Mouse (Mus musculus) spleen, postnatal 0 days (tissue): ENCODE results near the gene Rps21. TPM values are rescaled to one million over a fixed set of nuclear protein-coding genes. Genes with fewer than 3 reads are reported as not detected.

Source experiments
- polyA plus RNA-seq: library from polyadenylated mRNA; unstranded; fragments of >200 nt; fragmentation: Nextera tagmentation; extraction: Ambion mirVana; gene quantifications from 2 replicates; pipeline ENCODE4 v1.2.1, GENCODE M21; 2015

The Rps21 gene
- polyA plus RNA-seq, result 829 and 881 TPM in 2 replicates

DNA sequence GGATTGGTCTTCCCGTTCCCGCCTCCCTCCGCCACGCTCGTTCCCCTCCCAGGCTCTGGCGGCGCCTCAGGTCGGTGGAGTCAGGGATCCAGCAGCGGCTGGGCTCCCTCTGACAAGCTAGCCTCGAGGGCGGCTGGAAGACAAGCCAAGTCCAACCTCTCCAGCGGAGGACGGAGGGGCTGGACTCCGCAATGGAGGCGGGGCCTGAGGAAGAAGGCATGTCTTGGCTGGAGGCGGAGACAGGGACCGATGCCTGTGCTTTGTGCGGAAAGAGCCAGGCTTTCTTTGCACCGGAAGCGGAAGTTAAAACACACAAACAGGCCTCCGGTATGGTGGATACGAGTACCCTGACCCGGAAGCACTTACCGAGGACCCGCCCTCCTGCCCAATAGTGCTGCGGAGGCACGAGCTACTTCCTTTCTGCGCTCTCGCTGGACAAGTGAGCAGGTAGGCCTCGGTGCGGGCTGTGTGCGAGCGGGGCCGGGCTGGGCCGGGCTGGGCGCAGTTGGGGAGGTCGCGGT lies at the start of gene Rps21:
Rps21 (plus strand) TSS at position 377 of the 521 bp plus-strand sequence.

DNA sequence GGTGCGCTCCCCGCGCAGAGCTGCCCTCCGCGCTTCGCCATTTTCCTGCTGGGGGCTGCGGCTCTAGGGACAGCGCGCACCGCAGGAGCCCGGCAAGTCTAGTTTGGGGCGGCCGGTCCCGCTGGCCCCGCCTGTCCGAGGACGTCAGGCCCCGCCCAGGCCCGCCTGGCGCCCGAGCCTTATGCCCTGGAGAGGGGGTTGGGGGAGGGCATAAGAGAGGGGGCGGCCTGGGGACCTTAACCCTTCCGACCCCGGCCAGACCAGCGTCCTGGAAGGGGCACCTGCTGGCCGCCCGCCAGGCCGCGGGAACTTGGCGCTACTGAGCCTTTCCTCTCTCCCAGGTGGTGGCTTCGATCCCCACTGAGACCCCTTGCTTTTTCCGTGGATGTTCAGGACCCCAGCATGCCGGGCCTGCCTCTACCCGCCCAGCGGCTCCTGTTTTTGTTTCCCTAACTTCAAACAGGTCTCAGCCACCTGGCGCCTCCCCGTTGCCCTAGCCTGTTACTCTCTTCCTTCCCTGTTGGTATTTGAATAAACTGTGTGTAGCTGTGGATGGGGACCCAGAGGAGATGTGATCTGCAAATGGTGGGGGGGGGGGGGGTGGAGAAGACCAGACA lies 31.3 kb upstream of the Rps21 start, which contains the start of gene Lama5:
Lama5 (minus strand) TSS at position 98 of the 617 bp plus-strand sequence.

DNA sequence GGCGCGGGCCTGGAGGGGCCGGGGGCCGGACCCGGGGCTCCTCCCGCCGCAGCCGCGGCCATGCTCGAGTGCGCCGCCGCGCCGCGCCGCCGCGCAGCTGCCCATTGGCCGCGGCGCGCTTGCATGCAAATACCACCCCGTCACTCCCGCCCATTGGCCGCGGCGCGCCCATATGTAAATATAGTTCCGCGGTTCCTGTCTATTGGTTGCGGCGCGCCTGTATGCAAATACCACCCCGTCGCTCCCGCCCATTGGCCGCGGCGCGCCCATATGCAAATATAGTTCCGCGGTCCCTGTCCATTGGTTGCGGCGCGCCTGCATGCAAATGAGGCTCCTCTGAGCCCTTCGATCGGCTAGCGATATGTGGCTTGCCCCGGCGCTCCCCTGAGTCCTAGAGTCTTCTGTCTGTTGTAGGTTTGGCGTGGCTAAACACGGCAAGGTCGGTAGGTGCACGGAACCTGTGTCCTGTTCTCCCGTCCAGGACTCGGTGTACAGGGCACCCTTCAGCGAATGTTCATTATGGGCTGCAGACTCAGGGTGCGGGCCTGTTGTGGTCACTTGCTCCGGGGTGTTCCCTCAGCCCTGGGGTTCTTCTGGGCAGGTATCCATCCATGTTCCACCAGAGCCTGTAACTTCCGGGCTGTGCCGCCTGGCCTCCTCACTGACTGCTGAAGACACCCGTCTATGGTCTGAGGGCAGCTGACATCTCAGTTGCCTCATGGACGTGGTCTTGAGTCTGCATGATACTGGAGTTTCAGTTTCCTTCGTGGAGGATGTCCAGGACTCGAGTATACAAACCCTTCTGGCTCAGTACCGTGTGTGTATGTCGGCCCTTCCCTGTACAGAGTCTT lies 16.4 kb downstream of the Rps21 start, which contains the start of gene Cables2:
Cables2 (minus strand) TSS at position 103 of the 851 bp plus-strand sequence.

DNA sequence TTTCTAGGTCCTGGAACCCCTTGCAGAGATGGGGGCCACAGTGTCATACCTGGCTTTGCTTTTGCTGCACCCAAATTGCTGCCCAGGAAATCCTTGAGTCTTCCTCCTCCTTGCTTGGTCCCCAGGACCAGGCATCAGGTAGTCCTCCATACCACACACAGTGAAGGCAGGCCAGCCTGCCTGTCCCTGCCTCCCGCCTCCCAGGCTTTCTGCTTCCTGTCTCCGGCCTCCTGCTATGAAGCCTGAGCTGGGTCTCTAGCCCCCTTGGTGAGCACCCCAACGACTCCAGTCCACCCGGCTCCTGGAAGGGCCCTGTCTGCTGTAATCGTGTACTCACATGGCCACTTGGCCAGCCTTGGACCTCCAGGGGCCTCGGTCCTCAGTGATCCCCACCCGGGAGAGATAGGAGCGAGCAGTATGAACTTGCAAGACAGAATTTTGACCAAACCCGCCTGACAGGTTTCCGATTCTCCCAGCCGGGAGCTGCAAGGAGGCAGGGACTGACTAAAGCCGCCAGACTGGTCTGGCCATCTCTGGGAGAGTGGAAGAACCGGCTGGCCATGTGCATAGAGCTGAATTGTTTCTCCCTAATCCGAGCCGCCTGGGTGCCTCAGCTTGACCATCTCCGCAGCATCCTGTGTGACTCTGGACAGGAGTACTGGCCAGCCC lies 32.4 kb downstream of the Rps21 start, which contains the start of gene Rbbp8nl:
Rbbp8nl (minus strand) TSS at position 440 of the 669 bp plus-strand sequence.

Other genes with a start within 250 kb of the Rps21 start
- 3.7 and 3.9 TPM in 2 replicates for gene Lsm14b, start 232.4 kb upstream of the Rps21 start, polyA plus RNA-seq
- 420 and 434 TPM in 2 replicates for gene Psma7, start 214.9 kb upstream of the Rps21 start, polyA plus RNA-seq
- 0.67 and 1.1 TPM in 2 replicates for gene Ss18l1, start 214.9 kb upstream of the Rps21 start, polyA plus RNA-seq
- gene Mtg2, start 186.8 kb upstream of the Rps21 start, polyA plus RNA-seq, result 10.8 and 13.2 TPM in 2 replicates
- gene Hrh3, start 152.9 kb upstream of the Rps21 start, polyA plus RNA-seq, result not detected in 2 replicates
- gene Osbpl2, start 138.1 kb upstream of the Rps21 start, polyA plus RNA-seq, result 18.1 and 21.8 TPM in 2 replicates
- gene Adrm1, start 85.9 kb upstream of the Rps21 start, polyA plus RNA-seq, result 113 and 118 TPM in 2 replicates
- 4.5 and 6.5 TPM in 2 replicates for gene Lama5, start 31.5 kb upstream of the Rps21 start, polyA plus RNA-seq
- gene Cables2, start 16.1 kb downstream of the Rps21 start, polyA plus RNA-seq, result 6.9 and 7.4 TPM in 2 replicates
- gene Rbbp8nl, start 32.5 kb downstream of the Rps21 start, polyA plus RNA-seq, result not detected in 2 replicates
- 0.30 and 0.58 TPM in 2 replicates for gene Gata5, start 77.3 kb downstream of the Rps21 start, polyA plus RNA-seq
- 0.77 and 1.2 TPM in 2 replicates for gene Slco4a1, start 198.9 kb downstream of the Rps21 start, polyA plus RNA-seq
- gene Ntsr1, start 242.6 kb downstream of the Rps21 start, polyA plus RNA-seq, result 0.04 and 0.05 TPM in 2 replicates